Mouse (Mus musculus) CH12.LX (cell line): Measurements from ENCODE around the gene Nid2. TPM values are rescaled to one million over a fixed set of nuclear protein-coding genes. Genes with fewer than 3 reads are reported as not detected.

ENCODE experiments used
- polyA plus RNA-seq: library from polyadenylated mRNA; unstranded; fragments of >175 nt; gene quantifications from 2 replicates; pipeline ENCODE4 v1.2.1, GENCODE M21; 2012; ENCODE audit warnings: low read depth; ENCODE audit not compliant: insufficient read length
- total RNA-seq, 2 experiments: library from RNA; depleted of rRNA; stranded (reverse); fragments of 300-350 nt in 1 of 2; fragments of >200 nt in 1 of 2; gene quantifications; 2 replicates each; pipeline ENCODE4 v1.2.3; 2012 to 2014

Gene Nid2
- total and polyA plus RNA-seq, 3 experiments, result 0.58 to 2.1 (median 1.3) TPM

Other genes with a start within 250 kb of the Nid2 start
- gene Gm2244, start 201.3 kb upstream of the Nid2 start, total RNA-seq (2012; rRNA removed), result not detected in 2 replicates
- not detected in 2 replicates for gene Gm2244, start 201.3 kb upstream of the Nid2 start, total RNA-seq (2014; rRNA removed)
- not detected in 2 replicates for gene Gm2244, start 201.3 kb upstream of the Nid2 start, polyA plus RNA-seq
- gene Gm2237, start 166.1 kb upstream of the Nid2 start, total RNA-seq (2012; rRNA removed), result 0.84 and 0.98 TPM in 2 replicates
- gene Gm2237, start 166.1 kb upstream of the Nid2 start, total RNA-seq (2014; rRNA removed), result 4.3 and 6.8 TPM in 2 replicates
- gene Gm2237, start 166.1 kb upstream of the Nid2 start, polyA plus RNA-seq, result 1.2 and 1.7 TPM in 2 replicates
- gene Gm5458, start 148.7 kb upstream of the Nid2 start, total RNA-seq (2012; rRNA removed), result not detected in 2 replicates
- gene Gm5458, start 148.7 kb upstream of the Nid2 start, total RNA-seq (2014; rRNA removed), result not detected in 2 replicates
- not detected in 2 replicates for gene Gm5458, start 148.7 kb upstream of the Nid2 start, polyA plus RNA-seq
- gene Rtraf, start 72.6 kb downstream of the Nid2 start, total RNA-seq (2012; rRNA removed), result 115 and 126 TPM in 2 replicates
- gene Rtraf, start 72.6 kb downstream of the Nid2 start, total RNA-seq (2014; rRNA removed), result 216 and 252 TPM in 2 replicates
- gene Rtraf, start 72.6 kb downstream of the Nid2 start, polyA plus RNA-seq, result 160 and 163 TPM in 2 replicates
- 62.9 and 63.4 TPM in 2 replicates for gene Gng2, start 226.4 kb downstream of the Nid2 start, total RNA-seq (2012; rRNA removed)
- 61.8 and 67.7 TPM in 2 replicates for gene Gng2, start 226.4 kb downstream of the Nid2 start, total RNA-seq (2014; rRNA removed)
- 52.1 and 70.0 TPM in 2 replicates for gene Gng2, start 226.4 kb downstream of the Nid2 start, polyA plus RNA-seq